Mouse (Mus musculus) testis, adult 2 months (tissue): Measurements from ENCODE around the gene Inka1.

Experiments used
- CTCF ChIP-seq: fragments of 200-500 bp; IDR thresholded peaks from 2 replicates; pipeline ENCODE4 v1.5.1; 2012; ENCODE audit warnings: low read depth, mild to moderate bottlenecking, inconsistent platforms, low read length, moderate library complexity; ENCODE audit not compliant: control insufficient read depth, insufficient read depth, insufficient replicate concordance
- POLR2A ChIP-seq: fragments of 200-500 bp; IDR thresholded peaks from 2 replicates; pipeline ENCODE4 v1.6.1; 2012; ENCODE audit warnings: low read depth, mild to moderate bottlenecking, inconsistent platforms, low read length, moderate library complexity; ENCODE audit not compliant: control insufficient read depth

- no peak for TF ChIP-seq POLR2A
- TF ChIP-seq CTCF, result no peak
Observed at GRCm38 (mm10) chr9:107935790-107936214, 49.9 kb downstream of the Inka1 start.
